Mouse (Mus musculus): ENCODE data around the gene Adck1.

- TF ChIP-seq POLR2A (IDR thresholded peaks at IDR 0.05; ENCODE audit: low read depth, low read length) (no peak), CTCF (IDR thresholded peaks at IDR 0.05; ENCODE audit: extremely low read depth, insufficient read length, insufficient replicate concordance, low read depth, low read length) (no peak)
These were observed 94.5 kb downstream of the Adck1 start for GRCm38 (mm10) chr12:88454701-88455410.

Measured in small intestine, adult 2 months (tissue).